ENCODE assay signal across 8 mouse cellular contexts in the genomic region with DNA sequence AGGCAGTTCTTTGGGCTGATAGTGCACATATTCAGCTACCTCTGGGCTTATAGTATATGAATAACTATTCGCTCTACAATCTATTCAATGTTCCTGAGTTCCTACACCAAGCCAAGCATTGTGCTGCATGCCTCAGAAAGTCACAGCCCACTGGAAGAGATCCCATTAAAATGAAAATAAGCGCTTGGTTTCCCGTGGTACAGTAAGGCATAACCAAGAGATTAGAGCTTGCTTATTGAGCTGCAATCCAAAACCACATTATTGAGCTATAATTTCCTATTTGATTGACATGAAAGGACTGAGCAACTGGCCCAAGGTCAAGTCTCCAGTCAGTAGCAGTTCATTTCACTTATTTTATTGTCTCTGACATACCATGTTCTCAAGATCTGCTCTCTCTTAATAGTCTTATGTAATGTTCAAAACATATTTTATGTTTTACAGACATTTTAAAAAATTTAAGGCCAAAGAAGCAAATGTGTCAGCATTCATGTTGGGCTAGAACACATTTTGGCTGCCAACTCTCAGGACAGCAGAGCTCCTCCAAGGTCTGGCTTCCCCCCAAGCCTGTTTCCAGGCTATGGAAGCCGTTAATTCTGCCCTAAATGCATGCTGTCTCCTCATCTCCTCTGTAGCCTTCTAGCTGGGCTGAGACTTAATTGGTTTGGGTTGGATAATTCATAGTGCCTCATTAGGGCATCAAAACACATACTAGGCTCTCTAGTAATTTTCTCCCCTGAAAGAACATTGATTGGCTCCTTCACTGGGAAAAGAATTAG.
A peak's percentile ranks its signal among the peaks of the same experiment; 100 is the strongest.
DNase-seq lines count a peak whose midpoint lies in the region; ATAC-seq lines count a peak whose summit lies in the region.

No protein-coding gene starts in this region.

- peak overlapping the region; percentile 19; the same call in 1 of the 2 replicates for H3K27ac ChIP-seq in hindbrain, embryonic 13.5 days
- H3K27ac ChIP-seq in hindbrain, embryonic 10.5 days = no peak overlapping the region

- no peaks in the 10 kb centered on the region; the same call in none of the 2 replicates for H3K4me1 ChIP-seq in hindbrain, embryonic 13.5 days (replicated peaks)
- no peaks in the 10 kb centered on the region for H3K4me1 ChIP-seq in hindbrain, embryonic 10.5 days (replicated peaks)

- H3K9me3 ChIP-seq in hindbrain, embryonic 13.5 days = no peaks in the 10 kb centered on the region
- H3K9me3 ChIP-seq in hindbrain, embryonic 10.5 days = no peaks in the 10 kb centered on the region

- no peak overlapping the region for H3K9ac ChIP-seq in hindbrain, embryonic 13.5 days

- ATAC-seq in hindbrain, embryonic 13.5 days (ENCODE audit: low FRiP score) = no peak

- H3K36me3 ChIP-seq in hindbrain, embryonic 13.5 days = no peaks in the 10 kb centered on the region
- no peaks in the 10 kb centered on the region for H3K36me3 ChIP-seq in hindbrain, embryonic 10.5 days

- WGBS in hindbrain, embryonic 13.5 days = 61% methylated on average over 4 of the region's 4 CpGs
- WGBS in hindbrain, embryonic 10.5 days = 83% methylated on average over 4 of the region's 4 CpGs

- no peak for DNase-seq in hindbrain, embryonic 10.5 days (ENCODE audit: low spot score)
- DNase-seq in NIH3T3 (ENCODE audit: low read depth) (peak; percentile 48), liver (no peak)
- peak; percentile 93 to 95 for DNase-seq in cerebellum, postnatal 10 days
- DNase-seq in layer of hippocampus, postnatal 14 days (ENCODE audit: low spot score in 2 of 2) = peak; percentile 11 to 65
- no peak for DNase-seq in c-Kit-positive CD71-positive TER-119-positive erythroid progenitor cells, embryonic 14.5 days (ENCODE audit: low spot score)
- DNase-seq in embryo, embryonic 9.5 days (ENCODE audit: extremely low spot score) = no peak

- no peaks in the 10 kb centered on the region for H3K27me3 ChIP-seq in hindbrain, embryonic 13.5 days
- H3K27me3 ChIP-seq in hindbrain, embryonic 10.5 days (ENCODE audit: insufficient read depth, poor library complexity, severe bottlenecking) = no peaks in the 10 kb centered on the region

- H3K4me3 ChIP-seq in hindbrain, embryonic 13.5 days = no peak overlapping the region
- H3K4me3 ChIP-seq in hindbrain, embryonic 10.5 days = no peak overlapping the region

- no peak overlapping the region for H3K4me2 ChIP-seq in hindbrain, embryonic 13.5 days

Comparison
In these comparisons a context has a peak if more than half of its experiments do, and no peak if none do; other contexts are left out.
1. DNase-seq: peak in NIH3T3 (single experiment), cerebellum, postnatal 10 days (2 of 2) and layer of hippocampus, postnatal 14 days (2 of 2); none in hindbrain, embryonic 10.5 days (single experiment), liver (single experiment), c-Kit-positive CD71-positive TER-119-positive erythroid progenitor cells, embryonic 14.5 days (single experiment) and embryo, embryonic 9.5 days (single experiment).